Mouse (Mus musculus) cortical plate, adult 2 months (tissue): ENCODE data around the gene Zfp568. TPM values are rescaled to one million over a fixed set of nuclear protein-coding genes. Genes with fewer than 3 reads are reported as not detected.

ENCODE experiments used
- H3K27ac ChIP-seq: fragments of 200-500 bp; 2 replicates; pipeline ENCODE4 v1.5.1; 2012; ENCODE audit warnings: low read length, control low read depth, inconsistent platforms; ENCODE audit not compliant: insufficient read depth
- H3K4me1 ChIP-seq: fragments of 200-500 bp; 2 replicates; pipeline ENCODE4 v1.6.1; 2011; ENCODE audit warnings: low read length; ENCODE audit not compliant: control insufficient read depth, insufficient read depth
- H3K4me3 ChIP-seq: fragments of 200-500 bp; 2 replicates; pipeline ENCODE4 v1.5.1; 2011; ENCODE audit warnings: mild to moderate bottlenecking, low read length, control low read depth; ENCODE audit not compliant: insufficient read depth
- CTCF ChIP-seq: fragments of 200-500 bp; IDR thresholded peaks from 2 replicates; pipeline ENCODE4 v1.5.1; 2011; ENCODE audit warnings: mild to moderate bottlenecking, control low read depth, low read length; ENCODE audit not compliant: insufficient read depth; ENCODE audit errors: extremely low read depth
- POLR2A ChIP-seq: fragments of 200-500 bp; IDR thresholded peaks from 2 replicates; pipeline ENCODE4 v1.6.1; 2011; ENCODE audit warnings: mild to moderate bottlenecking, low read length, control low read depth; ENCODE audit not compliant: insufficient read depth; ENCODE audit errors: extremely low read depth
- polyA plus RNA-seq: library from polyadenylated mRNA; depleted of rRNA; stranded (reverse); fragments of >200 nt; gene quantifications from 2 replicates; pipeline ENCODE4 v1.2.3, GENCODE M21; 2012

Gene Zfp568
- polyA plus RNA-seq, 1 experiment = 3.0 TPM

DNA sequence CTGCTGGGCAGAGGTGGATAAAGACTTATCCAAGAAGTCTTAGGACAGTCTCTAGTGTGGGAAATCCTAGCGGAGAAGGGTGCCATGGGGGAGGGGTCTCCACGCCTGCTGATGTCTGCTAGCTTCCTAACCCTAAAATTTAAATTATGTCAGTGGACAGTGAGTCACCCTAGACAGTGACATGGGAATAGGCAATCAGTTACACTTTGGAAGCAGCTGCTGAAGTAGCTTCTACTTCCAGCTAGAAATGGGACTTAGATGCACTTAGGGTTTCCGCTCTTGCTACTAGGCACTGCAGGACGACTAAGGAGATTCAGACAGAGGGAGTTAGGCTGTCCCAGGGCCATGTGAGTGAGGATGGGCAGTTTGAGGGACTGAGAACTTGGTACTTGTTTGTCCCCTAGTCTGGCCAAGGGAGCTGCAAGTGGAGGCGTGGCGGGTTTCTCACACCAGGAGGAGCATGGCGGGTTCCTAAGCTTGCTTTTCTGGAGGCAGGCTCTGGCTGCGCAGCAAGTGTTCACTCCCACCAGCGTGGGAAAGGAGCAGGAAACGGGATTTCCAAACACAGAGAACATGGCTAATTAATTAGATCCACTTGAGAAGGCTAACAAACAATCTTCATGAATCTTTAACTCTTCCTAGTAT, 26.9 kb downstream of the Zfp568 start:
- no peak overlapping the region for H3K4me3 ChIP-seq
- TF ChIP-seq CTCF = no peak

GRCm38 (mm10) chr7:30012956-30013363, 29.2 kb downstream of the Zfp568 start:
- no peak for TF ChIP-seq POLR2A
- peak; percentile 79 for TF ChIP-seq CTCF
- Histone ChIP-seq H3K27ac (no peak overlapping the region), H3K4me3 (no peak overlapping the region), H3K4me1 (peaks cover 8% of the 10 kb centered on the region)

More for the DNA sequence above, 26.9 kb downstream of the Zfp568 start:
- Histone ChIP-seq H3K27ac (no peak overlapping the region), H3K4me1 (peaks cover 12% of the 10 kb centered on the region)

- no peak for TF ChIP-seq CTCF
- no peak for TF ChIP-seq POLR2A
- peaks cover 3% of the 10 kb centered on the region for H3K4me1 ChIP-seq
- H3K27ac ChIP-seq = no peak overlapping the region
- H3K4me3 ChIP-seq = no peak overlapping the region
Observed at GRCm38 (mm10) chr7:30017226-30017625, 33.5 kb downstream of the Zfp568 start.

DNA sequence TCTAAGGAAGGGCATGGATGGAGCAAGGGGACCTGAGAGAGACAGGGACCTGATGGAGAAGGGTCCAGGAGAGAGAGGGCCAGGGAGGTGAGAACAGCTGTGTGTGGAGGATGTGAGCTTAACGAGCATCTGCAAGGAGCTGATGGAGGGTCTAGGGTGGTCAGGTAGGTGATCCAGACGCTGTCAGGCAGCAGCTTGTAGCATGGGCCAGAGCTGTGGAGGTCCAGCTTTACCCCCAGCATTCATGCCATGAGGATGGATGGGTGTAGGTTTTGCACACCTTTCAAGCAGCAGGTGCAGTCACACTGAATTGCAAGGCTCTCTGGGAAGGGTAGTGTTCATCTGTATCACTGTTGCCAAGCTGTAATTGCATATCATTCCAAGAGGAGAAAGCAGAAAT, 35.8 kb downstream of the Zfp568 start:
- no peak overlapping the region for H3K4me3 ChIP-seq
- TF ChIP-seq CTCF (no peak), POLR2A (no peak)
- peaks cover 5% of the 10 kb centered on the region for H3K4me1 ChIP-seq
- H3K27ac ChIP-seq = no peak overlapping the region

DNA sequence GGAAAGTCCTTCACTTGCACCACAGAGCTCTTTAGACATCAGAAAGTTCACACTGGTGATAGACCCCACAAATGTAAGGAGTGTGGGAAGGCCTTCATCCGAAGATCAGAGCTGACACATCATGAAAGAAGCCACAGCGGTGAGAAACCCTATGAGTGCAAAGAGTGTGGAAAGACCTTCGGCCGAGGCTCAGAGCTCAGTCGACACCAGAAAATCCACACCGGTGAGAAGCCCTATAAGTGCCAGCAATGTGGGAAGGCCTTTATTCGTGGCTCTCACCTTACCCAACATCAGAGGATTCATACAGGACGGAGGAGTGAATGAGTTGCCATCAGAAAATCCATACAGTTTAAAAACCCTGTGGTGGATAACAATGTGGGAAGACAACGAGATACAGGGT, 39.6 kb downstream of the Zfp568 start:
- no peak overlapping the region for H3K4me3 ChIP-seq
- peaks cover 5% of the 10 kb centered on the region for H3K4me1 ChIP-seq
- H3K27ac ChIP-seq = no peak overlapping the region
- TF ChIP-seq POLR2A (no peak), CTCF (no peak)

- TF ChIP-seq POLR2A (no peak), CTCF (no peak)
- no peak overlapping the region for H3K27ac ChIP-seq
- H3K4me1 ChIP-seq = peaks cover 5% of the 10 kb centered on the region
- no peak overlapping the region for H3K4me3 ChIP-seq
Observed at GRCm38 (mm10) chr7:30023800-30024199, 40.0 kb downstream of the Zfp568 start.

GRCm38 (mm10) chr7:30025358-30025757, 41.6 kb downstream of the Zfp568 start:
- H3K4me3 ChIP-seq = no peak overlapping the region
- TF ChIP-seq CTCF (no peak), POLR2A (no peak)
- H3K4me1 ChIP-seq = peaks cover 5% of the 10 kb centered on the region
- no peak overlapping the region for H3K27ac ChIP-seq

- H3K4me3 ChIP-seq = no peak overlapping the region
- peaks cover 1% of the 10 kb centered on the region; the same call in 1 of the 2 replicates for H3K4me1 ChIP-seq
- TF ChIP-seq CTCF (no peak), POLR2A (no peak)
- H3K27ac ChIP-seq = no peak overlapping the region
Observed at GRCm38 (mm10) chr7:30027331-30027730, 43.6 kb downstream of the Zfp568 start.

GRCm38 (mm10) chr7:30028572-30028971, 44.8 kb downstream of the Zfp568 start:
- Histone ChIP-seq H3K4me1 (no peaks in the 10 kb centered on the region), H3K4me3 (no peak overlapping the region), H3K27ac (no peak overlapping the region)
- no peak for TF ChIP-seq POLR2A
- TF ChIP-seq CTCF = no peak

- Histone ChIP-seq H3K4me3 (no peak overlapping the region), H3K27ac (no peak overlapping the region), H3K4me1 (no peaks in the 10 kb centered on the region)
- TF ChIP-seq CTCF = no peak
Observed at GRCm38 (mm10) chr7:30030677-30031076, 46.9 kb downstream of the Zfp568 start.

DNA sequence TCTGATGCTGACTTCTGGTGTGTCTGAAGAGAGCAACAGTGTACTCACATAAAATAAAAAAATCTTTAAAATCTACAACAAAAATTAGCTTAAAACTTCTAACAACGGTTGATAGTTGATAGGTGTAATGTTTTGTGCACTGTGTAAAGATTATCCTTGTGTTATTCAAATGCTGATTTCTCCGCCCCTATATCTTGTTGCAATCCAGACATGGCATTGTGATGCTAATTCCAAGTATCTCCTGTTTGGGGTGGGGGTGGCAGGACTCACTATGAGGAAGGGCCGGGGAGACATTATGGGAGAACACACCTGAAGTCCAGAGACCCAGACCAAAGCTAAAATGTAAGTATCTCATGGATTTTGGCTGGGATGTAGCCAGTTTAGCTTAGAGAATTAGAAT, 47.6 kb downstream of the Zfp568 start:
- H3K27ac ChIP-seq = no peak overlapping the region
- H3K4me3 ChIP-seq = no peak overlapping the region
- H3K4me1 ChIP-seq = no peaks in the 10 kb centered on the region
- TF ChIP-seq POLR2A (no peak), CTCF (no peak)
